Mouse (Mus musculus) MEL (cell line): ENCODE data around the gene Wdpcp. TPM values are rescaled to one million over a fixed set of nuclear protein-coding genes. Genes with fewer than 3 reads are reported as not detected.
A peak's percentile ranks its signal among the peaks of the same experiment; 100 is the strongest.

Source experiments
- DNase-seq: peaks from one replicate; pipeline ENCODE4 v3.0.0; 2011; ENCODE audit warnings: low read depth, low spot score
- H3K27ac ChIP-seq: 2 replicates; pipeline ENCODE4 v1.5.1; 2012; ENCODE audit warnings: low read depth, mild to moderate bottlenecking, control low read depth, low read length, moderate library complexity; ENCODE audit not compliant: control insufficient read depth
- H3K27me3 ChIP-seq, 2 experiments: fragments of 150-350 bp in 1 of 2; sonication (generic) in 1 of 2; 2 replicates each; pipeline ENCODE4 v1.6.1; 2012; ENCODE audit warnings: low read length in 2 of 2, mild to moderate bottlenecking in 2 of 2, improper control_type of control experiment in 1 of 2, moderate library complexity in 1 of 2; ENCODE audit not compliant: insufficient read depth in 2 of 2, control insufficient read depth in 1 of 2
- H3K36me3 ChIP-seq, 2 experiments: 2 replicates each; pipeline ENCODE4 v1.6.1; 2012 to 2014; ENCODE audit warnings: low read length in 2 of 2, improper control_type of control experiment in 1 of 2, inconsistent platforms in 1 of 2, mild to moderate bottlenecking in 1 of 2; ENCODE audit not compliant: insufficient read depth in 2 of 2, control insufficient read depth in 1 of 2
- H3K4me1 ChIP-seq, 2 experiments: fragments of 150-350 bp in 1 of 2; sonication (generic) in 1 of 2; 2 replicates each; pipeline ENCODE4 v1.6.1; 2012; ENCODE audit warnings: low read length in 2 of 2, improper control_type of control experiment in 1 of 2, mild to moderate bottlenecking in 1 of 2; ENCODE audit not compliant: insufficient read depth in 2 of 2, control insufficient read depth in 1 of 2
- H3K4me3 ChIP-seq, 2 experiments: fragments of 150-350 bp in 1 of 2; sonication (generic) in 1 of 2; 2 replicates each; pipeline ENCODE4 v1.5.1; 2012; ENCODE audit warnings: low read depth in 2 of 2, low read length in 2 of 2, mild to moderate bottlenecking in 2 of 2, moderate library complexity in 2 of 2, control low read depth in 1 of 2, improper control_type of control experiment in 1 of 2; ENCODE audit not compliant: control insufficient read depth in 1 of 2, insufficient read depth in 1 of 2
- H3K79me2 ChIP-seq: 2 replicates; pipeline ENCODE4 v1.6.1; 2012; ENCODE audit warnings: mild to moderate bottlenecking, low read length, moderate library complexity; ENCODE audit not compliant: control insufficient read depth, poor library complexity, insufficient read depth
- H3K9ac ChIP-seq: 2 replicates; pipeline ENCODE4 v1.6.1; 2012; ENCODE audit warnings: low read depth, mild to moderate bottlenecking, control low read depth, low read length, moderate library complexity; ENCODE audit not compliant: control insufficient read depth, poor library complexity, severe bottlenecking
- H3K9me3 ChIP-seq: fragments of 150-350 bp; sonication (generic); replicated peaks from 2 replicates; pipeline ENCODE4 v1.6.1; 2012; ENCODE audit warnings: mild to moderate bottlenecking, low read length, improper control_type of control experiment, moderate library complexity; ENCODE audit not compliant: insufficient read depth
- CTCF ChIP-seq, 3 experiments: IDR thresholded peaks in 2 of 3; conservative IDR thresholded peaks in 1 of 3; 2 replicates each; pipeline ENCODE4 v1.5.1; 2011 to 2012; ENCODE audit warnings: low read length in 3 of 3, low read depth in 2 of 3, mild to moderate bottlenecking in 2 of 3, improper control_type of control experiment in 1 of 3, inconsistent platforms in 1 of 3, mixed read lengths in 1 of 3, moderate library complexity in 1 of 3; ENCODE audit not compliant: control insufficient read depth in 1 of 3, insufficient read depth in 1 of 3, poor library complexity in 1 of 3, severe bottlenecking in 1 of 3
- E2F4 ChIP-seq: IDR thresholded peaks from 2 replicates; pipeline ENCODE4 v1.6.1; 2011; ENCODE audit warnings: low read depth, low read length, improper control_type of control experiment, borderline replicate concordance
- EP300 ChIP-seq, 2 experiments: IDR thresholded peaks; 2 replicates each; pipeline ENCODE4 v1.6.1; 2011; ENCODE audit warnings: improper control_type of control experiment in 2 of 2, low read length in 2 of 2, low read depth in 1 of 2, mild to moderate bottlenecking in 1 of 2
- MAZ ChIP-seq: IDR thresholded peaks from 2 replicates; pipeline ENCODE4 v1.6.1; 2012; ENCODE audit warnings: low read depth, mild to moderate bottlenecking, inconsistent platforms, low read length, improper control_type of control experiment
- MYB ChIP-seq: IDR thresholded peaks from 2 replicates; pipeline ENCODE4 v1.6.1; 2011; ENCODE audit warnings: mild to moderate bottlenecking, low read depth, low read length, improper control_type of control experiment
- NELFE ChIP-seq: IDR thresholded peaks from 2 replicates; pipeline ENCODE4 v1.6.1; 2011; ENCODE audit warnings: low read depth, low read length, improper control_type of control experiment
- POLR2AphosphoS5 ChIP-seq: IDR thresholded peaks from 2 replicates; pipeline ENCODE4 v1.6.1; 2012; ENCODE audit warnings: low read depth, borderline replicate concordance, mild to moderate bottlenecking, inconsistent platforms, low read length, moderate library complexity, mixed read lengths
- RAD21 ChIP-seq: IDR thresholded peaks from 2 replicates; pipeline ENCODE4 v1.6.1; 2011; ENCODE audit warnings: mild to moderate bottlenecking, low read depth, low read length, improper control_type of control experiment
- RCOR1 ChIP-seq: IDR thresholded peaks from 2 replicates; pipeline ENCODE4 v1.6.1; 2012; ENCODE audit warnings: low read depth, mild to moderate bottlenecking, inconsistent platforms, low read length, improper control_type of control experiment
- SIN3A ChIP-seq: IDR thresholded peaks from 2 replicates; pipeline ENCODE4 v1.6.1; 2012; ENCODE audit warnings: low read length, improper control_type of control experiment, inconsistent platforms
- SMC3 ChIP-seq: IDR thresholded peaks from 2 replicates; pipeline ENCODE4 v1.6.1; 2011; ENCODE audit warnings: low read depth, low read length, improper control_type of control experiment
- TBP ChIP-seq: IDR thresholded peaks from 2 replicates; pipeline ENCODE4 v1.8.0; 2011; ENCODE audit warnings: low read depth, low read length, improper control_type of control experiment
- TCF12 ChIP-seq: IDR thresholded peaks from 2 replicates; pipeline ENCODE4 v1.6.1; 2014; ENCODE audit warnings: low read depth, mild to moderate bottlenecking, inconsistent platforms, low read length, improper control_type of control experiment, moderate library complexity
- USF1 ChIP-seq: IDR thresholded peaks from 2 replicates; pipeline ENCODE4 v1.6.1; 2014; ENCODE audit warnings: low read depth, mild to moderate bottlenecking, inconsistent platforms, low read length, improper control_type of control experiment, moderate library complexity
- ZC3H11A ChIP-seq: IDR thresholded peaks from 2 replicates; pipeline ENCODE4 v1.6.1; 2012; ENCODE audit warnings: low read depth, mild to moderate bottlenecking, inconsistent platforms, low read length, improper control_type of control experiment
- ZNF384 ChIP-seq: IDR thresholded peaks from 2 replicates; pipeline ENCODE4 v1.6.1; 2012; ENCODE audit warnings: low read depth, mild to moderate bottlenecking, inconsistent platforms, low read length, improper control_type of control experiment
- polyA plus RNA-seq, 2 experiments: library from polyadenylated mRNA; stranded (reverse) in 1 of 2; unstranded in 1 of 2; fragments of >175 nt in 1 of 2; fragments of >200 nt in 1 of 2; gene quantifications; 2 replicates each; pipeline versions ENCODE4 v1.2.1 to v1.2.4; 2012; ENCODE audit warnings: low replicate concordance in 2 of 2, low read depth in 1 of 2; ENCODE audit not compliant: insufficient read length in 2 of 2, insufficient read depth in 1 of 2, missing spikeins in 1 of 2
- total RNA-seq: library from RNA; depleted of rRNA; stranded (reverse); fragments of 300-350 nt; gene quantifications from 2 replicates; pipeline ENCODE4 v1.2.3, GENCODE M21; 2012

Wdpcp gene
- total and polyA plus RNA-seq, 3 experiments, result 0.81 to 1.3 TPM; not detected in 1

DNA sequence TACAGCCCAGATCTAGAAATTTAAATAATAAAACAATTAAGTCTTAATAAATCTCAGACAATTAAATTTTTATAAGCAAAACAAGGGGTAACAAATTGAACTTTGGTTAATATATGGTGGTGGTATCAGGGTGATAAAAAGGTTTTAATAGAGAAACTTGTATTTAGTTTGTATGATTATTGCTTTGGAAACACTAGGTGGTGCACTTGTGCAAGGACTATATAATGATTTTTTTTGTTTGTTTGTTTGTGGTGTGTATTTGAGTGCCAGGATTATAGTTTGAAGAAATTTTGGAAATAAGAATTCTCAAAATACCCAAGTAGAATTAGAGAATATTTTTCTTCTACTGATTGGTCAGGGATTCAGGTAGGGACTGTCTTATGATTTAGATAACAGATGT is 43.9 kb downstream of the Wdpcp start:
- Histone ChIP-seq H3K27ac (no peak overlapping the region), H3K9ac (no peak overlapping the region), H3K36me3 (no peaks in the 10 kb centered on the region; a peak in 2 of 4 replicates), H3K79me2 (no peaks in the 10 kb centered on the region), H3K27me3 (no peaks in the 10 kb centered on the region), H3K9me3 (no peaks in the 10 kb centered on the region), H3K4me1 (no peaks in the 10 kb centered on the region), H3K4me3 (no peak overlapping the region)
- DNase-seq, result peak; percentile 18
- TF ChIP-seq RAD21 (peak; percentile 59), ZC3H11A (peak; percentile 27), ZNF384 (peak; percentile 35; the same call in 1 of the 2 replicates), SMC3 (peak; percentile 47), USF1 (no peak), CTCF (IDR thresholded peaks at IDR 0.05 in 2 of 3, conservative IDR thresholded peaks at IDR 0.05 in 1 of 3; ENCODE audit: control insufficient read depth in 1 of 3, insufficient read depth in 1 of 3, low read depth in 2 of 3, low read length in 3 of 3, poor library complexity in 1 of 3, severe bottlenecking in 1 of 3) (peak in 1 of 3 experiments; percentile 47; a peak in 2 of 6 replicates)

DNA sequence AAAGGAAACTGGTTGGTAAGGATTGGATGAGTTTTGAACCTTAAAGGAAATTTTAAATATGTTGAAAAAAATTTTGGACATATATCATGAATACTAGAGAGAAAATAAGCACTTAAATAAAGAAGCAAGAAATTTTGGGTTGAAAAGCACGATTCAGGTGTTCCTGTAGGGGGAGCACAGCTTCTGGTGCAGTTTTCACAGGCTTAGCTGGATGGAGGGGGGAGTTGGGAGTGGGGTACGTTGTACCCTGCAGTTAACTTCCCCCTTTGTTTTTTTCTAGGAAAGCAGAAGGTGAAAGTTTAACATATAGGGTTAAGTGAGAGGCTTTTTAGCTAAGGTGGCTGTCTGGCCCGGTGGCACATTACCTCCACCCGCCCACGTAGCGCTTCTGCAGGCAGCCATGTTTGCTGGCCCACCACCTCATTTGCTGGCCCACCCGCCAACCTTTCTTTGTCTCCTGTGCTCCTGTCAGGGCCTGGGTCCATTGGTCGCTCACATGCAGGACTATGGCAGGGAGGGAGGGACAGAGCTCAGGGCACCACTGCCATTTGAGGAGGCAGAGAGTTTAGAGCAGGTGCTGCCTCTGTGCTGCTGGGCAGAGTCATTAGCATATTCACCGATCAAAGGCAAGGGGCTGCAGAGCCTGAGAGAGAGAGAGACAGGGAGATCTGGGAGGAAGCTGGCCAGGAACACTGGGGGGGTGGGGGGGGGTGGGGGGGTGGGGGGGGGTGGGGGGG is 62.3 kb downstream of the Wdpcp start:
- H3K9ac ChIP-seq, result no peak overlapping the region
- H3K4me1 ChIP-seq, result no peaks in the 10 kb centered on the region
- no peak overlapping the region for H3K27ac ChIP-seq
- TF ChIP-seq CTCF (IDR thresholded peaks at IDR 0.05 in 2 of 3, conservative IDR thresholded peaks at IDR 0.05 in 1 of 3; ENCODE audit: control insufficient read depth in 1 of 3, insufficient read depth in 1 of 3, low read depth in 2 of 3, low read length in 3 of 3, poor library complexity in 1 of 3, severe bottlenecking in 1 of 3) (peak in 1 of 3 experiments; percentile 5; a peak in 1 of 6 replicates), NELFE (no peak)
- no peak overlapping the region for H3K4me3 ChIP-seq
- no peak for DNase-seq
- no peaks in the 10 kb centered on the region for H3K36me3 ChIP-seq
- no peaks in the 10 kb centered on the region; a peak in 1 of 4 replicates for H3K27me3 ChIP-seq
- H3K9me3 ChIP-seq, result no peaks in the 10 kb centered on the region
- H3K79me2 ChIP-seq, result no peaks in the 10 kb centered on the region

DNA sequence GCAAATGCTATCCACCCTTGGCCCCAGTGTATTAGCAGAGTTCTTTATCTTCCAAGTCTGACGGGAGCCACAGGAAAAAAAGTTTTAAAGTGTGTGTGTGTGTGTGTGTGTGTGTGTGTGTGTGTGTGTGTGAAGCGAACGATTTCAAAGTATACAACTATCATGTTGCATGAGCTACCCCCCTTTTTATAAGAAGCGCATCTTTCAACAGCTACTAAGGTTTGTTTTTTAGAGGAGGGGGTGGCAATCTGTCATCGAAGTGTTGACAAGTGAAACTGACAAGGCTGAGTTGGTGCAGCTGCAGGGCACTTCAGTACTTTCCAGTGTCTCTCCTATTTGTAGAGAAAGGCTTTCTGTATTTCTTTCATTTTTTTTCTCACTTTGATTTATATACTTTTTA is 66.3 kb downstream of the Wdpcp start:
- no peaks in the 10 kb centered on the region for H3K4me1 ChIP-seq
- H3K9me3 ChIP-seq, result no peaks in the 10 kb centered on the region
- no peaks in the 10 kb centered on the region; a peak in 1 of 4 replicates for H3K27me3 ChIP-seq
- no peak overlapping the region for H3K9ac ChIP-seq
- no peak for DNase-seq
- no peaks in the 10 kb centered on the region for H3K36me3 ChIP-seq
- H3K4me3 ChIP-seq, result no peak overlapping the region
- no peaks in the 10 kb centered on the region for H3K79me2 ChIP-seq
- no peak overlapping the region for H3K27ac ChIP-seq
- no peak for TF ChIP-seq SIN3A

GRCm38 (mm10) chr11:21639534-21639933 is 67.5 kb downstream of the Wdpcp start:
- Histone ChIP-seq H3K27me3 (no peaks in the 10 kb centered on the region; a peak in 1 of 4 replicates), H3K27ac (no peak overlapping the region), H3K36me3 (no peaks in the 10 kb centered on the region), H3K4me3 (no peak overlapping the region), H3K4me1 (no peaks in the 10 kb centered on the region), H3K9ac (no peak overlapping the region), H3K79me2 (no peaks in the 10 kb centered on the region), H3K9me3 (no peaks in the 10 kb centered on the region)
- DNase-seq, result peak; percentile 11
- no peak for TF ChIP-seq SIN3A
- TF ChIP-seq EP300 (IDR thresholded peaks at IDR 0.05; ENCODE audit: low read depth in 1 of 2, low read length in 2 of 2), result no peak
- TF ChIP-seq SMC3, result no peak
- TF ChIP-seq POLR2AphosphoS5, result no peak
- no peak for TF ChIP-seq MYB
- no peak for TF ChIP-seq E2F4
- no peak for TF ChIP-seq MAZ
- TF ChIP-seq TBP, result no peak
- TF ChIP-seq RCOR1, result no peak
- no peak for TF ChIP-seq TCF12
